Mouse (Mus musculus): ENCODE measurements around the gene Gm9573.

The Gm9573 gene

GRCm38 (mm10) chr17:35594456-35594855, 32.0 kb downstream of the Gm9573 start:
- DNase-seq (ENCODE audit: low spot score): no peak

GRCm38 (mm10) chr17:35593786-35594185, 32.7 kb downstream of the Gm9573 start:
- no peak for DNase-seq (ENCODE audit: low spot score)

- no peak for DNase-seq (ENCODE audit: low spot score)
Observed at GRCm38 (mm10) chr17:35592131-35592530, 34.3 kb downstream of the Gm9573 start.

- DNase-seq (ENCODE audit: low spot score): no peak
Observed at GRCm38 (mm10) chr17:35591731-35592130, 34.7 kb downstream of the Gm9573 start.

- DNase-seq (ENCODE audit: low spot score): no peak
Observed at GRCm38 (mm10) chr17:35591219-35591578, 35.2 kb downstream of the Gm9573 start.

- DNase-seq (ENCODE audit: low spot score): peak; percentile 88
Observed at GRCm38 (mm10) chr17:35590410-35591218, 35.8 kb downstream of the Gm9573 start.

GRCm38 (mm10) chr17:35588387-35588786, 38.0 kb downstream of the Gm9573 start:
- DNase-seq (ENCODE audit: low spot score): no peak

- DNase-seq (ENCODE audit: low spot score): no peak
Observed at GRCm38 (mm10) chr17:35587291-35587690, 39.1 kb downstream of the Gm9573 start.

GRCm38 (mm10) chr17:35584330-35584937, 42.0 kb downstream of the Gm9573 start:
- peak; percentile 85 for DNase-seq (ENCODE audit: low spot score)

GRCm38 (mm10) chr17:35582900-35583299, 43.5 kb downstream of the Gm9573 start:
- DNase-seq (ENCODE audit: low spot score): no peak

GRCm38 (mm10) chr17:35578211-35578610, 48.2 kb downstream of the Gm9573 start:
- DNase-seq (ENCODE audit: low spot score): peak; percentile 89

- DNase-seq (ENCODE audit: low spot score): no peak
Observed at GRCm38 (mm10) chr17:35571477-35571876, 55.0 kb downstream of the Gm9573 start.

GRCm38 (mm10) chr17:35570836-35571235, 55.6 kb downstream of the Gm9573 start:
- DNase-seq (ENCODE audit: low spot score): no peak

GRCm38 (mm10) chr17:35569091-35569944, 57.1 kb downstream of the Gm9573 start:
- no peak for DNase-seq (ENCODE audit: low spot score)
